In the genomic region with DNA sequence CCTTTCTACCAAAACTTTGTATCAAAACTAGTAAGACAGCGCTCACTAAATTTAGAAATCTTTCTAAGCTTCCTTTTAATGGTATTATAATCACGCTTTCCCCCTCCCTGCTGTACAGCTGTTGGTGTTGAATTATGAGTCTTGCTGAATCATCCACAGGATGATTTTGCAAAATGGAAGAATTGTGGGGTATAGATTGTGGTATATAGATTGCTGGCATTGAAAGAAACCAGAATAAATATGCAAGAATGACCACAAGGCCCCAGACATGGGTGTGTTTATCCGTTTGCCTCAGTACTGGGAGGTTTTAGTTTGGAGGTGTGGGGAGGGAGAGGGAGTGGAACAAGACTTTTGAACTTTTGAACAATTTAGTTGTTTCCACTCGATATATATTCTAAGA, we compare ENCODE assay signal across 20 mouse cellular contexts.
A peak's percentile ranks its signal among the peaks of the same experiment; 100 is the strongest.
DNase-seq lines count a peak whose midpoint lies in the region; ATAC-seq and TF ChIP-seq lines count a peak whose summit lies in the region.
"Had no signal": no experiment of that assay in that cellular context is flagged by ENCODE, and none has a peak within 500 bp of the region (broad histone marks: within the 10 kb centered on the region; RNA-seq: fewer than 3 reads in every experiment).

No protein-coding gene starts in this region.

- H3K4me3 ChIP-seq in MEL (ENCODE audit: control insufficient read depth in 1 of 2, insufficient read depth in 1 of 2, low read depth in 2 of 2, low read length in 2 of 2), result peak overlapping the region; percentile 19 to 54; a peak in 3 of 4 replicates
- H3K4me3 ChIP-seq in liver, embryonic 14.5 days (ENCODE audit: insufficient read depth in 1 of 2, low read depth in 2 of 2, low read length in 2 of 2), result no peak overlapping the region
- H3K4me3 ChIP-seq in myocyte, result no peak overlapping the region
- H3K4me3 ChIP-seq in kidney, adult 2 months (ENCODE audit: insufficient read depth, low read depth, low read length), result no peak overlapping the region
- H3K4me3 ChIP-seq: forebrain, embryonic 10.5 days; gastrocnemius, adult 2 months; heart, embryonic 13.5 days; hindbrain, embryonic 10.5 days; midbrain, embryonic 13.5 days; stomach, embryonic 15.5 days had no signal

- no peaks in the 10 kb centered on the region for H3K9me3 ChIP-seq in MEL (replicated peaks; ENCODE audit: insufficient read depth, low read length)
- no peaks in the 10 kb centered on the region for H3K9me3 ChIP-seq in liver, embryonic 14.5 days (ENCODE audit: control insufficient read depth, low read length)
- H3K9me3 ChIP-seq: forebrain, embryonic 10.5 days; heart, embryonic 13.5 days; hindbrain, embryonic 10.5 days; midbrain, embryonic 13.5 days; stomach, embryonic 15.5 days had no signal

- peak; percentile 78 for ATAC-seq in common myeloid progenitor, adult 5-6 weeks (replicated peaks; ENCODE audit: low read depth, poor library complexity, severe bottlenecking)
- peak; percentile 75 for ATAC-seq in liver, embryonic 14.5 days (ENCODE audit: insufficient read depth)
- ATAC-seq: midbrain, embryonic 13.5 days had no signal

- H3K27me3 ChIP-seq in MEL (ENCODE audit: control insufficient read depth in 1 of 2, insufficient read depth in 2 of 2, low read length in 2 of 2) (no peaks in the 10 kb centered on the region), myocyte (ENCODE audit: control insufficient read depth, insufficient read depth, insufficient read length) (no peaks in the 10 kb centered on the region)
- no peaks in the 10 kb centered on the region for H3K27me3 ChIP-seq in liver, embryonic 14.5 days (ENCODE audit: control insufficient read depth, insufficient read depth, low read length)
- H3K27me3 ChIP-seq in kidney, adult 2 months (replicated peaks; ENCODE audit: control insufficient read depth, insufficient read depth, low read length), result no peaks in the 10 kb centered on the region
- H3K27me3 ChIP-seq: heart, embryonic 13.5 days; midbrain, embryonic 13.5 days; stomach, embryonic 15.5 days had no signal

- WGBS in liver, embryonic 14.5 days (ENCODE audit: insufficient replicate concordance), result 37% methylated on average over 4 of the region's 4 CpGs
- WGBS in kidney, adult 2 months, result 83% methylated on average over 4 of the region's 4 CpGs

- H3K4me2 ChIP-seq in liver, embryonic 14.5 days (ENCODE audit: low read depth), result no peak overlapping the region
- H3K4me2 ChIP-seq in myocyte (ENCODE audit: low read depth), result peak overlapping the region; percentile 65
- H3K4me2 ChIP-seq: heart, embryonic 13.5 days; midbrain, embryonic 13.5 days; stomach, embryonic 15.5 days had no signal

- peak; percentile 76 to 96 for TF ChIP-seq EP300 in MEL (IDR thresholded peaks at IDR 0.05; ENCODE audit: low read depth in 1 of 2, low read length in 2 of 2)
- TF ChIP-seq EP300 in liver, embryonic 14.5 days (IDR thresholded peaks at IDR 0.05; ENCODE audit: low read depth), result no peak

- no peak for TF ChIP-seq CTCF in MEL (IDR thresholded peaks at IDR 0.05 in 2 of 3, conservative IDR thresholded peaks at IDR 0.05 in 1 of 3; ENCODE audit: control insufficient read depth in 1 of 3, insufficient read depth in 1 of 3, low read depth in 2 of 3, low read length in 3 of 3, poor library complexity in 1 of 3, severe bottlenecking in 1 of 3)
- TF ChIP-seq CTCF in liver, embryonic 14.5 days (IDR thresholded peaks at IDR 0.05; ENCODE audit: low read depth), result no peak
- no peak for TF ChIP-seq CTCF in kidney, adult 2 months (conservative IDR thresholded peaks at IDR 0.05; ENCODE audit: insufficient read depth, insufficient read length, low read depth, low read length)

- DNase-seq in MEL (ENCODE audit: low read depth, low spot score), result peak; percentile 88
- peak; percentile 47 to 58 (median 47) for DNase-seq in liver, embryonic 14.5 days (ENCODE audit: low read depth in 3 of 3, low spot score in 3 of 3)
- no peak for DNase-seq in left cerebral cortex, postnatal 14 days (ENCODE audit: low spot score in 2 of 2)
- DNase-seq in cerebellum, postnatal 4 days (ENCODE audit: low spot score in 2 of 2), result no peak
- DNase-seq in kidney, adult 2 months, result no peak
- DNase-seq: cerebellum, adult 11 months; cerebellum, postnatal 14 days; gastrocnemius, adult 2 months; heart, adult 11 months; kidney, postnatal 4 days; left cerebral cortex, postnatal 4 days; lung, adult 18-20 months; thymus, adult 2 months had no signal

- TF ChIP-seq POLR2A in MEL (IDR thresholded peaks at IDR 0.05; ENCODE audit: control insufficient read depth in 1 of 2, insufficient read depth in 1 of 2, low read depth in 1 of 2, low read length in 2 of 2, poor library complexity in 1 of 2) (no peak; a peak in 1 of 4 replicates), myocyte (IDR thresholded peaks at IDR 0.05; ENCODE audit: insufficient read length, low read depth) (no peak)
- TF ChIP-seq POLR2A in kidney, adult 2 months (IDR thresholded peaks at IDR 0.05; ENCODE audit: low read depth, low read length), result no peak

- peaks cover 12 to 26% of the 10 kb centered on the region in 2 experiments for H3K4me1 ChIP-seq in MEL (ENCODE audit: control insufficient read depth in 1 of 2, insufficient read depth in 2 of 2, low read length in 2 of 2)
- peaks cover 21 to 22% of the 10 kb centered on the region in 2 experiments for H3K4me1 ChIP-seq in liver, embryonic 14.5 days (replicated peaks; ENCODE audit: control insufficient read depth in 2 of 2, insufficient read depth in 2 of 2, low read length in 1 of 2)
- peaks cover 6% of the 10 kb centered on the region; the same call in 1 of the 2 replicates for H3K4me1 ChIP-seq in kidney, adult 2 months (ENCODE audit: control insufficient read depth, insufficient read depth, low read length)
- H3K4me1 ChIP-seq: forebrain, embryonic 10.5 days; hindbrain, embryonic 10.5 days; midbrain, embryonic 13.5 days; stomach, embryonic 15.5 days had no signal

- peak overlapping the region; percentile 95 for H3K27ac ChIP-seq in MEL (ENCODE audit: control insufficient read depth, low read depth, low read length)
- H3K27ac ChIP-seq in liver, embryonic 14.5 days, result no peak overlapping the region
- H3K27ac ChIP-seq in kidney, adult 2 months (ENCODE audit: insufficient read depth, low read depth, low read length), result no peak overlapping the region
- H3K27ac ChIP-seq: forebrain, embryonic 10.5 days; gastrocnemius, adult 2 months; heart, embryonic 13.5 days; hindbrain, embryonic 10.5 days; midbrain, embryonic 13.5 days; stomach, embryonic 15.5 days had no signal

- H3K9ac ChIP-seq in MEL (ENCODE audit: control insufficient read depth, low read depth, low read length, poor library complexity, severe bottlenecking), result peak overlapping the region; percentile 54
- no peak overlapping the region for H3K9ac ChIP-seq in liver, embryonic 14.5 days (replicated peaks)
- H3K9ac ChIP-seq: heart, embryonic 13.5 days; midbrain, embryonic 13.5 days; stomach, embryonic 15.5 days had no signal

- no peaks in the 10 kb centered on the region for H3K79me2 ChIP-seq in MEL (ENCODE audit: control insufficient read depth, insufficient read depth, low read length, poor library complexity)
- no peaks in the 10 kb centered on the region for H3K79me2 ChIP-seq in myocyte (ENCODE audit: control insufficient read depth, insufficient read depth)

- intact Hi-C loops in left cerebral cortex, postnatal 14 days (cut with DNase I), result no loop called here

- no peak for TF ChIP-seq RAD21 in MEL (IDR thresholded peaks at IDR 0.05; ENCODE audit: low read depth, low read length)

- H3K36me3 ChIP-seq in MEL (ENCODE audit: control insufficient read depth in 1 of 2, insufficient read depth in 2 of 2, low read length in 2 of 2) (peaks cover 0 to 42% of the 10 kb centered on the region in 2 experiments; a peak in 2 of 4 replicates), myocyte (ENCODE audit: control insufficient read depth, insufficient read depth) (no peaks in the 10 kb centered on the region)
- no peaks in the 10 kb centered on the region for H3K36me3 ChIP-seq in liver, embryonic 14.5 days (replicated peaks; ENCODE audit: control insufficient read depth, insufficient read depth, low read depth)
- H3K36me3 ChIP-seq in kidney, adult 2 months (ENCODE audit: control insufficient read depth, insufficient read depth, low read length), result no peaks in the 10 kb centered on the region
- H3K36me3 ChIP-seq: forebrain, embryonic 10.5 days; heart, embryonic 13.5 days; hindbrain, embryonic 10.5 days; midbrain, embryonic 13.5 days; stomach, embryonic 15.5 days had no signal

- no peak overlapping the region for H3ac ChIP-seq in myocyte (ENCODE audit: control insufficient read depth, insufficient read length)

TF ChIP-seq in MEL, 35 proteins besides CTCF, POLR2A, EP300 and RAD21 (continues in another document):
- TF ChIP-seq USF2 (IDR thresholded peaks at IDR 0.05; ENCODE audit: borderline replicate concordance in 1 of 2, insufficient read depth in 1 of 2, low read depth in 1 of 2, low read length in 2 of 2) (no peak), CHD2 (IDR thresholded peaks at IDR 0.05; ENCODE audit: low read length) (peak; percentile 16; the same call in 1 of the 2 replicates), NELFE (IDR thresholded peaks at IDR 0.05; ENCODE audit: low read depth, low read length) (peak; percentile 41; the same call in 1 of the 2 replicates), GATA1 (IDR thresholded peaks at IDR 0.05; ENCODE audit: low read depth, low read length) (peak; percentile 78), ELF1 (IDR thresholded peaks at IDR 0.05; ENCODE audit: low read depth, low read length) (0 out of 2 replicates have a peak, but pooled peaks have one; percentile 19), RCOR1 (IDR thresholded peaks at IDR 0.05; ENCODE audit: low read depth, low read length) (peak; percentile 92), UBTF (IDR thresholded peaks at IDR 0.05; ENCODE audit: borderline replicate concordance, insufficient read depth, low read depth, low read length) (no peak), HCFC1 (IDR thresholded peaks at IDR 0.05; ENCODE audit: low read depth, low read length) (0 out of 2 replicates have a peak, but pooled peaks have one; percentile 35)

TF ChIP-seq in myocyte, 11 proteins besides CTCF, POLR2A, EP300 and RAD21:
- no peak for TF ChIP-seq TCF12 (IDR thresholded peaks at IDR 0.05; ENCODE audit: insufficient read depth, poor library complexity, severe bottlenecking)
- no peak for TF ChIP-seq POLR2AphosphoS2 (IDR thresholded peaks at IDR 0.05; ENCODE audit: insufficient read length, low read depth)
- TF ChIP-seq USF1 (IDR thresholded peaks at IDR 0.05; ENCODE audit: low read depth), result no peak
- peak in 1 of 3 experiments; percentile 11 for TF ChIP-seq MYOD1 (IDR thresholded peaks at IDR 0.05; ENCODE audit: control insufficient read depth in 1 of 3, insufficient read length in 2 of 3, low read depth in 2 of 3)
- 0 out of 2 replicates have a peak, but pooled peaks have one; percentile 35 for TF ChIP-seq CEBPB (IDR thresholded peaks at IDR 0.05; ENCODE audit: insufficient read depth, poor library complexity, severe bottlenecking)

Comparison
In these comparisons a context has a peak if more than half of its experiments do, and no peak if none do; other contexts are left out.
1. DNase-seq: peak in MEL (single experiment) and liver, embryonic 14.5 days (3 of 3); none in left cerebral cortex, postnatal 14 days (0 of 2), cerebellum, postnatal 4 days (0 of 2) and kidney, adult 2 months (single experiment).
2. H3K4me3 ChIP-seq: peak in MEL (2 of 2); none in liver, embryonic 14.5 days (0 of 2), myocyte (single experiment) and kidney, adult 2 months (single experiment).